Mouse (Mus musculus) spleen, adult 2 months (tissue): Measurements from ENCODE around the gene Nek8. TPM values are rescaled to one million over a fixed set of nuclear protein-coding genes. Genes with fewer than 3 reads are reported as not detected.

Experiments used
- DNase-seq, 2 experiments: peaks; one replicate each; pipeline versions ENCODE4 v3.0.0 to v3.0.0-alpha.2; 2012 to 2021; ENCODE audit warnings: low spot score in 2 of 2, low read depth in 1 of 2
- H3K27ac ChIP-seq: fragments of 200-500 bp; 2 replicates; pipeline ENCODE4 v1.5.1; 2012; ENCODE audit warnings: low read length, inconsistent platforms; ENCODE audit not compliant: insufficient read depth
- H3K27me3 ChIP-seq: fragments of 200-500 bp; 2 replicates; pipeline ENCODE4 v1.6.1; 2012; ENCODE audit warnings: mild to moderate bottlenecking, moderate library complexity, low read length, inconsistent platforms; ENCODE audit not compliant: control insufficient read depth, insufficient read depth
- H3K36me3 ChIP-seq: fragments of 200-500 bp; 2 replicates; pipeline ENCODE4 v1.6.1; 2012; ENCODE audit warnings: mild to moderate bottlenecking, low read length, inconsistent platforms; ENCODE audit not compliant: control insufficient read depth, insufficient read depth
- H3K4me1 ChIP-seq: fragments of 200-500 bp; 2 replicates; pipeline ENCODE4 v1.6.1; 2011; ENCODE audit warnings: inconsistent platforms; ENCODE audit not compliant: control insufficient read depth, insufficient read depth, insufficient read length
- H3K4me3 ChIP-seq: fragments of 200-500 bp; 2 replicates; pipeline ENCODE4 v1.5.1; 2011; ENCODE audit warnings: mild to moderate bottlenecking, inconsistent platforms; ENCODE audit not compliant: insufficient read depth, insufficient read length; ENCODE audit errors: extremely low read depth
- CTCF ChIP-seq: fragments of 200-500 bp; IDR thresholded peaks from 2 replicates; pipeline ENCODE4 v1.5.1; 2011; ENCODE audit warnings: mild to moderate bottlenecking, inconsistent platforms; ENCODE audit not compliant: insufficient read depth, insufficient read length, insufficient replicate concordance; ENCODE audit errors: extremely low read depth
- POLR2A ChIP-seq: fragments of 200-500 bp; IDR thresholded peaks from 2 replicates; pipeline ENCODE4 v1.6.1; 2011; ENCODE audit warnings: low read depth, low read length, inconsistent platforms
- WGBS: fragments of 180-500 bp; shearing (Covaris S2); methylation state at CpG from one replicate; pipeline ENCODE4 v1.1.7; 2018; 5-methylcytosine and 5-hydroxymethylcytosine counted together
- polyA plus RNA-seq: library from polyadenylated mRNA; depleted of rRNA; stranded (reverse); fragments of >200 nt; gene quantifications from 2 replicates; pipeline ENCODE4 v1.2.3, GENCODE M21; 2012; rRNA removed

The Nek8 gene
- 17.6 and 20.4 TPM in 2 replicates for polyA plus RNA-seq

GRCm38 (mm10) chr11:78176402-78176862 is at the start of gene Nek8, which contains the start of gene Tlcd1:
Gene Nek8, minus strand, starts transcription at chr11:78176675.
Gene Tlcd1, plus strand, starts transcription at chr11:78176711.
- peak within 1 kb of the TSS; percentile 92 for H3K4me3 ChIP-seq
- DNase-seq, result peak; percentile 81 to 91
- H3K4me1 ChIP-seq, result peaks cover 8% of the 10 kb centered on the region
- no peak for TF ChIP-seq POLR2A
- TF ChIP-seq CTCF, result no peak
- no peaks in the 10 kb centered on the region for H3K27me3 ChIP-seq
- H3K36me3 ChIP-seq, result peaks cover 14% of the 10 kb centered on the region
- under 1% methylated on average over 32 of the region's 32 CpGs for WGBS
- H3K27ac ChIP-seq, result peak within 1 kb of the TSS; percentile 96

GRCm38 (mm10) chr11:78223586-78223985 is 47.1 kb upstream of the Nek8 start:
- DNase-seq, result no peak
- 96% methylated on average over 4 of the region's 4 CpGs for WGBS
- Histone ChIP-seq H3K36me3 (peaks cover 69% of the 10 kb centered on the region), H3K27ac (no peak overlapping the region), H3K4me1 (no peaks in the 10 kb centered on the region), H3K4me3 (no peak overlapping the region), H3K27me3 (no peaks in the 10 kb centered on the region)
- no peak for TF ChIP-seq POLR2A
- no peak for TF ChIP-seq CTCF

- H3K27ac ChIP-seq, result peak overlapping the region; percentile 71
- H3K4me1 ChIP-seq, result peaks cover 6% of the 10 kb centered on the region; the same call in 1 of the 2 replicates
- DNase-seq, result no peak
- TF ChIP-seq CTCF (no peak), POLR2A (no peak)
- H3K4me3 ChIP-seq, result no peak overlapping the region
- H3K27me3 ChIP-seq, result no peaks in the 10 kb centered on the region
- 80% methylated on average over 11 of the region's 11 CpGs for WGBS
- peaks cover 53% of the 10 kb centered on the region for H3K36me3 ChIP-seq
Observed at GRCm38 (mm10) chr11:78215709-78216317, 39.3 kb upstream of the Nek8 start.

- Histone ChIP-seq H3K4me1 (peaks cover 6% of the 10 kb centered on the region; the same call in 1 of the 2 replicates), H3K4me3 (no peak overlapping the region), H3K27ac (peak overlapping the region; percentile 39), H3K36me3 (peaks cover 53% of the 10 kb centered on the region), H3K27me3 (no peaks in the 10 kb centered on the region)
- WGBS, result 47% methylated on average over 14 of the region's 14 CpGs
- peak in 1 of 2 experiments; percentile 61 for DNase-seq
- no peak for TF ChIP-seq CTCF
- no peak for TF ChIP-seq POLR2A
Observed at GRCm38 (mm10) chr11:78213086-78213817, 36.8 kb upstream of the Nek8 start.

GRCm38 (mm10) chr11:78211513-78211912 is 35.0 kb upstream of the Nek8 start:
- 91% methylated on average over 5 of the region's 5 CpGs for whole genome bisulfite sequencing
- TF ChIP-seq CTCF (no peak), POLR2A (no peak)

GRCm38 (mm10) chr11:78210615-78211014 is 34.1 kb upstream of the Nek8 start:
- H3K27ac ChIP-seq, result no peak overlapping the region
- H3K4me3 ChIP-seq, result no peak overlapping the region
- DNase-seq, result no peak
- H3K27me3 ChIP-seq, result no peaks in the 10 kb centered on the region
- 87% methylated on average over 7 of the region's 7 CpGs for WGBS
- H3K36me3 ChIP-seq, result peaks cover 59% of the 10 kb centered on the region
- peaks cover 6% of the 10 kb centered on the region; the same call in 1 of the 2 replicates for H3K4me1 ChIP-seq
- no peak for TF ChIP-seq POLR2A
- TF ChIP-seq CTCF, result no peak

More at GRCm38 (mm10) chr11:78211513-78211912, 35.0 kb upstream of the Nek8 start:
- no peak for DNase-seq
- Histone ChIP-seq H3K4me3 (no peak overlapping the region), H3K4me1 (peaks cover 6% of the 10 kb centered on the region; the same call in 1 of the 2 replicates), H3K27me3 (no peaks in the 10 kb centered on the region), H3K36me3 (peaks cover 58% of the 10 kb centered on the region), H3K27ac (no peak overlapping the region)
